In the genomic region with DNA sequence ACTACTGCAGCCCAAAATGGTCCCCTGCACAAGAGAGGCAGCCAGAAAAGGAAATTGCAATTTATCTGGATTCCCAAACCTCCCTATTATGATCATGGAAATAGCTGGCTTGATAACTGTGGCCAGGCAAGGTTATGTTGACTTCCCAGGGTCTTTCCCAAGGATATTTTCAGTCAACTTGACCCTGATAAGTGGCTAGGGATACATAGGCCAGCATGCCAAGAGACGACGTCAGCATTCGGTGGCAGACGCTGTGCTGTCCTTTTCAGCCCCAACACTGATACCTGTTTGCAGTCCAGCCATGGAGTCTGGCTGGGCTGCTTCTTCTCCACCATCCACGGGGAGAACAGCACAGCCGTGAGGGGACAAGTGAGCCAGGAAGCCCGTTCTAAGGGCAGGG, we compare ENCODE assay signal across 27 mouse cellular contexts. TPM values are rescaled to one million over a fixed set of nuclear protein-coding genes. Genes with fewer than 3 reads are reported as not detected.
DNase-seq lines count a peak whose midpoint lies in the region; ATAC-seq and TF ChIP-seq lines count a peak whose summit lies in the region.
"Had no signal": no experiment of that assay in that cellular context is flagged by ENCODE, and none has a peak within 500 bp of the region (broad histone marks: within the 10 kb centered on the region; RNA-seq: fewer than 3 reads in every experiment).

No protein-coding gene starts in this region.

- TF ChIP-seq CTCF in liver, postnatal 0 days (IDR thresholded peaks at IDR 0.05; ENCODE audit: low read depth) = no peak

- 67% methylated on average over 7 of the region's 7 CpGs for WGBS in liver, postnatal 0 days (ENCODE audit: insufficient replicate concordance)
- 67% methylated on average over 7 of the region's 7 CpGs for WGBS in intestine, embryonic 15.5 days

- H3K27me3 ChIP-seq in liver, postnatal 0 days (ENCODE audit: insufficient read depth, low read length) = no peaks in the 10 kb centered on the region
- H3K27me3 ChIP-seq in intestine, embryonic 15.5 days (replicated peaks) = no peaks in the 10 kb centered on the region
- H3K27me3 ChIP-seq: forebrain, embryonic 13.5 days; limb, embryonic 12.5 days; liver, embryonic 15.5 days; midbrain, embryonic 13.5 days; neural tube, embryonic 15.5 days had no signal

- peak overlapping the region; percentile 56; the same call in 1 of the 2 replicates for H3K27ac ChIP-seq in liver, postnatal 0 days (ENCODE audit: low read depth)
- 0 out of 2 replicates have a peak overlapping the region, but pooled peaks have one; percentile 22 for H3K27ac ChIP-seq in intestine, embryonic 15.5 days
- H3K27ac ChIP-seq: forebrain, embryonic 13.5 days; heart, adult 2 months; limb, embryonic 12.5 days; liver, embryonic 15.5 days; midbrain, embryonic 13.5 days; neural tube, embryonic 15.5 days had no signal

- H3K4me1 ChIP-seq in liver, postnatal 0 days (ENCODE audit: insufficient read depth) = peaks cover 34% of the 10 kb centered on the region
- H3K4me1 ChIP-seq in intestine, embryonic 15.5 days (replicated peaks) = peaks cover 18% of the 10 kb centered on the region; the same call in 1 of the 2 replicates

- H3K9me3 ChIP-seq in liver, postnatal 0 days (ENCODE audit: low read length) = no peaks in the 10 kb centered on the region
- H3K9me3 ChIP-seq in intestine, embryonic 15.5 days = no peaks in the 10 kb centered on the region
- H3K9me3 ChIP-seq: forebrain, embryonic 13.5 days; G1E; limb, embryonic 12.5 days; liver, embryonic 15.5 days; midbrain, embryonic 13.5 days; neural tube, embryonic 15.5 days had no signal

- peak; percentile 14 for DNase-seq in cerebellum, adult 11-12 months
- no peak for DNase-seq in cerebellum, adult 11 months
- DNase-seq in liver, postnatal 0 days = no peak
- DNase-seq in liver = no peak
- DNase-seq in adrenal gland, postnatal 10 days = peak; percentile 66
- DNase-seq in lung, postnatal 4 days = no peak
- no peak for DNase-seq in urinary bladder, adult 18-20 months (ENCODE audit: low spot score in 2 of 2)
- DNase-seq: cerebellum, adult 9-10 months; gastrocnemius, postnatal 14 days; heart, adult 2 months; right cerebral cortex, adult 18-20 months; spleen, adult 18-20 months had no signal

- no peak for TF ChIP-seq EP300 in liver, postnatal 0 days (IDR thresholded peaks at IDR 0.05; ENCODE audit: low read depth)

- H3K36me3 ChIP-seq in liver, postnatal 0 days (replicated peaks; ENCODE audit: insufficient read depth, low read length) = 0 out of 2 replicates have a peak, but pooled peaks cover 8% of the 10 kb centered on the region
- no peaks in the 10 kb centered on the region for H3K36me3 ChIP-seq in intestine, embryonic 15.5 days
- H3K36me3 ChIP-seq: neural tube, embryonic 15.5 days had no signal

- no peak overlapping the region for H3K4me2 ChIP-seq in liver, postnatal 0 days (ENCODE audit: low read depth, low read length)
- 0 out of 2 replicates have a peak overlapping the region, but pooled peaks have one; percentile 11 for H3K4me2 ChIP-seq in intestine, embryonic 15.5 days (replicated peaks)
- H3K4me2 ChIP-seq: forebrain, embryonic 13.5 days; limb, embryonic 12.5 days; liver, embryonic 15.5 days; midbrain, embryonic 13.5 days; neural tube, embryonic 15.5 days had no signal

- H3K9ac ChIP-seq in liver, postnatal 0 days (replicated peaks) = peak overlapping the region; percentile 38; the same call in 1 of the 2 replicates
- H3K9ac ChIP-seq in intestine, embryonic 15.5 days = peak overlapping the region; percentile 5; the same call in 1 of the 2 replicates
- H3K9ac ChIP-seq: forebrain, embryonic 13.5 days; limb, embryonic 12.5 days; liver, embryonic 15.5 days; neural tube, embryonic 15.5 days had no signal

- no peak overlapping the region for H3K4me3 ChIP-seq in liver, postnatal 0 days (ENCODE audit: low read depth, low read length)
- no peak overlapping the region for H3K4me3 ChIP-seq in intestine, embryonic 15.5 days (replicated peaks)
- H3K4me3 ChIP-seq: forebrain, embryonic 13.5 days; heart, adult 2 months; limb, embryonic 12.5 days; liver, embryonic 15.5 days; midbrain, embryonic 13.5 days; neural tube, embryonic 15.5 days had no signal

- ATAC-seq in liver, postnatal 0 days = no peak
- ATAC-seq in intestine, embryonic 15.5 days = no peak
- ATAC-seq: activated CD4-positive, CD25-positive, alpha-beta regulatory T cell, adult 4 months; forebrain, embryonic 13.5 days; inflammation-experienced regulatory T-cells, adult 6 months; lung, postnatal 0 days; midbrain, embryonic 13.5 days had no signal

RNA-seq across cellular contexts. Expression of a gene that starts 3.6 kb away (rescaled TPM):
- polyA plus RNA-seq in liver, postnatal 0 days (2015; fragmentation: Nextera tagmentation; extraction: Ambion mirVana) = 4.8 and 6.3 TPM in 2 replicates
- total RNA-seq in adrenal gland, postnatal 10 days (2021) = 10 to 100 TPM; 54.9 to 59.2 TPM
- 19.1 and 19.9 TPM in 2 replicates for polyA plus RNA-seq in intestine, embryonic 15.5 days (2015; fragmentation: Nextera tagmentation; extraction: Ambion mirVana)

RNA-seq across cellular contexts. Expression of a gene that starts 18.4 kb away (rescaled TPM):
- 1.9 TPM in 2 replicates for polyA plus RNA-seq in liver, postnatal 0 days (2015; fragmentation: Nextera tagmentation; extraction: Ambion mirVana)
- 10 to 100 TPM; 14.2 to 15.5 TPM for total RNA-seq in adrenal gland, postnatal 10 days (2021)
- 21.1 and 24.4 TPM in 2 replicates for polyA plus RNA-seq in intestine, embryonic 15.5 days (2015; fragmentation: Nextera tagmentation; extraction: Ambion mirVana)

RNA-seq across cellular contexts. Expression of a gene that starts 58.9 kb away (rescaled TPM):
- 0.05 and 0.13 TPM in 2 replicates for polyA plus RNA-seq in liver, postnatal 0 days (2015; fragmentation: Nextera tagmentation; extraction: Ambion mirVana)
- total RNA-seq in adrenal gland, postnatal 10 days (2021) = under 1 TPM in 1 of 2 experiments, not detected in 1; 0.12 TPM
- polyA plus RNA-seq in intestine, embryonic 15.5 days (2015; fragmentation: Nextera tagmentation; extraction: Ambion mirVana) = 80.9 and 88.1 TPM in 2 replicates
- total RNA-seq: gastrocnemius, postnatal 14 days; heart, adult 2 months; layer of hippocampus, postnatal 14 days; megakaryocyte, adult 5-6 weeks had no signal
- polyA plus RNA-seq: activated CD4-positive, CD25-positive, alpha-beta regulatory T cell, adult 4 months; cortical plate, adult 2 months; G1E; heart, adult 2 months; heart, postnatal 0 days; inflammation-experienced regulatory T-cells, adult 6 months; limb, embryonic 12.5 days; lung, postnatal 0 days; neural tube, embryonic 15.5 days; thymus, postnatal 0 days had no signal

Comparison
In these comparisons a context has a peak if more than half of its experiments do, and no peak if none do; other contexts are left out.
1. DNase-seq: peak in cerebellum, adult 11-12 months (single experiment) and adrenal gland, postnatal 10 days (single experiment); none in cerebellum, adult 11 months (single experiment), liver, postnatal 0 days (single experiment), liver (single experiment), lung, postnatal 4 days (0 of 2) and urinary bladder, adult 18-20 months (0 of 2).
2. RNA of a gene that starts 58.9 kb away (polyA plus RNA-seq): 80.9 to 88.1 TPM in intestine, embryonic 15.5 days; 0.05 to 0.13 TPM in liver, postnatal 0 days; every median in the first group is over 10 times any median in the second.